Mouse (Mus musculus): Measurements from ENCODE around the gene Znfx1.

- no peak for TF ChIP-seq CTCF (IDR thresholded peaks at IDR 0.05; ENCODE audit: control insufficient read depth, insufficient read depth, insufficient read length)
- no peak for TF ChIP-seq USF1 (IDR thresholded peaks at IDR 0.05; ENCODE audit: low read depth)
- no peak for TF ChIP-seq CEBPB (IDR thresholded peaks at IDR 0.05; ENCODE audit: low read depth)
Measured at GRCm38 (mm10) chr2:166995796-166996532, 66.9 kb downstream of the Znfx1 start, which contains the start of gene Stau1.

Data from C2C12 (cell line).